In genomic region chr2:19367114-19367513, GRCm38 (mm10) we compare ENCODE assay signal across 17 mouse cellular contexts.
"Had no signal": no experiment of that assay in that cellular context is flagged by ENCODE, and none has a peak within 500 bp of the region (broad histone marks: within the 10 kb centered on the region; RNA-seq: fewer than 3 reads in every experiment).

No protein-coding gene starts in this region.

- H3K4me2 ChIP-seq: limb, embryonic 13.5 days; midbrain, embryonic 11.5 days; midbrain, embryonic 15.5 days; neural tube, embryonic 13.5 days; stomach, embryonic 15.5 days had no signal

- ATAC-seq: midbrain, embryonic 15.5 days had no signal

- H3K9me3 ChIP-seq: limb, embryonic 13.5 days; megakaryocyte, embryonic 14.5 days; midbrain, embryonic 15.5 days; neural tube, embryonic 13.5 days; stomach, embryonic 15.5 days had no signal

- H3K9ac ChIP-seq: limb, embryonic 13.5 days; liver, embryonic 14.5 days; midbrain, embryonic 15.5 days; neural tube, embryonic 13.5 days; stomach, embryonic 15.5 days had no signal

- H3K27me3 ChIP-seq: limb, embryonic 13.5 days; midbrain, embryonic 15.5 days; neural tube, embryonic 13.5 days; stomach, embryonic 15.5 days had no signal

- DNase-seq: kidney, adult 11 months; kidney, adult 9 months; kidney, postnatal 36 days; layer of hippocampus, adult 9-11 months; left cerebral cortex, postnatal 4 days; right cerebral cortex, postnatal 4 days; spleen, adult 18-20 months; thymus, postnatal 36 days had no signal

- H3K4me3 ChIP-seq: limb, embryonic 13.5 days; megakaryocyte, embryonic 14.5 days; midbrain, embryonic 15.5 days; neural tube, embryonic 13.5 days; stomach, embryonic 15.5 days had no signal

- H3K36me3 ChIP-seq: limb, embryonic 13.5 days; midbrain, embryonic 15.5 days; neural tube, embryonic 13.5 days; stomach, embryonic 15.5 days had no signal

- H3K4me1 ChIP-seq: limb, embryonic 13.5 days; neural tube, embryonic 13.5 days had no signal

- H3K27ac ChIP-seq: kidney, postnatal 0 days; limb, embryonic 13.5 days; liver, embryonic 14.5 days; macrophage; midbrain, embryonic 15.5 days; neural tube, embryonic 13.5 days; stomach, embryonic 15.5 days had no signal
